Mouse (Mus musculus): ENCODE data around the gene Foxj2. TPM values are rescaled to one million over a fixed set of nuclear protein-coding genes. Genes with fewer than 3 reads are reported as not detected.

Foxj2 gene
- polyA plus RNA-seq, 1 experiment from 2014 or later = 6.2 TPM

DNA sequence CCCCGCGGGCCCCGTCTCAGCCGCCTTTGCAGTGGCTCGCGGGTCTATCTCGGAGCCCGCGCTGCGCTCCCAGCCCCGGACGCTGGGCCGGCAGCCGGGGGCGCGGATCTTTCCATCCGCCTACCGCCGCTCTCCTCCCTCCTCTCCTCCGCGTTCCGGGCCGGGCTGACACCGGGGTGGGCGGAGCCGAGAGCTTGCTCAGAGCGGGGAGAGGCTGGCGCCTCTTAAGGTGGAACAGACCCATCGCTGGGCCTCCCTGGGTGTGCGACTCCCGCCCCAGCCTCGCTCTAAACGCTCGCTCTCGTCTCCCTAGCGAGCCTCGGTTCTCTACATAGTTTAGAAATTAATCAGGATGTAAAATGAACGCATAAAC is 8.4 kb upstream of the Foxj2 start:
- Histone ChIP-seq H3K27me3 (ENCODE audit: control insufficient read depth, insufficient read depth, low read depth, low read length) (no peaks in the 10 kb centered on the region), H3K27ac (ENCODE audit: low read length) (peak overlapping the region; percentile 100), H3K36me3 (ENCODE audit: control insufficient read depth, insufficient read depth, low read length) (no peaks in the 10 kb centered on the region), H3K9ac (ENCODE audit: low read length) (peak overlapping the region; percentile 81), H3K4me1 (replicated peaks; ENCODE audit: control insufficient read depth, insufficient read depth, low read length) (peaks cover 9% of the 10 kb centered on the region; the same call in 1 of the 2 replicates), H3K4me3 (ENCODE audit: low read length) (peak overlapping the region; percentile 78), H3K9me3 (ENCODE audit: control insufficient read depth, low read length) (no peaks in the 10 kb centered on the region), H3K4me2 (ENCODE audit: low read depth, low read length) (peak overlapping the region; percentile 70)
- peak; percentile 97 for ATAC-seq (ENCODE audit: low read depth)
- WGBS = under 1% methylated on average over 35 of the region's 38 CpGs

DNA sequence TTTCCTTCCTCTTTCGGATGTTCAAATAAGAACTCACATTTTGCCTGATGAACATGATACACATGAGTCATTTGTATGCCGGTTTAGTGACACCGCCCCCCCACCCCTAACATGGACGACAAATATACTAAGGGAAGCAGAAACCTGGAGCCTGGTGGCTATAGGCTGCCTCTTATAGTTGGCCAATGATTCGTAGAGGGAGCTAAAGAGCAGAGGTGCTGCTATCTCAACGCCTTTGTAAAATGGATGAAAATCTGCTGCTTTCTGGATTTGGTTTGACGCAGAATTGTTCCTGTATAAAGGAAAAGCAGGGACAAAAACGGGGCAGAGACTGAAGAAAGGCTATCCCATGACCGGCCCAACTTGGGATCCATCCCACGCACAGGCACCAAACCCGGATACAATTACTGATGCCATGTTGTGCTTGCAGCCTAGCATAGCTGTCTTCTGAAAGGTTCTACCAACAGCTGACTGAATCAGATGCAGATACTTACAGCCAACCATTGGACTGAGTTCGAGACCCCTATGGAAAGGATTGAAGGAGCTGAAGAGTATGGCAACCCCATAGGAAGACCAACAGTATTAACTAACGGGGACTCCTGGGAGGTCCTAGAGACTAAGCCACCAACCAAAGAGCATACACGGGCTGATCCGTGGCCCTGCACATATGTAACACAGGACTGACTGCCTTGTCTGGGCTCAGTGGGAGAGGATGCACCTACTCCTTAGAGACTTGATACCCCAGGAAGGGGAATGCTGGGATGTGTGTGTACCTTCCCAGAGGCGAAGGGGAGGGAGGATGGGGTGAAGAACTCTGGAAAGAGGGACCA is 7.7 kb upstream of the Foxj2 start:
- H3K9ac ChIP-seq (ENCODE audit: low read length) = peak overlapping the region; percentile 43
- H3K36me3 ChIP-seq (ENCODE audit: control insufficient read depth, insufficient read depth, low read length) = no peaks in the 10 kb centered on the region
- H3K27me3 ChIP-seq (ENCODE audit: control insufficient read depth, insufficient read depth, low read depth, low read length) = no peaks in the 10 kb centered on the region
- H3K4me3 ChIP-seq (ENCODE audit: low read length) = peak overlapping the region; percentile 78
- H3K9me3 ChIP-seq (ENCODE audit: control insufficient read depth, low read length) = no peaks in the 10 kb centered on the region
- H3K4me1 ChIP-seq (replicated peaks; ENCODE audit: control insufficient read depth, insufficient read depth, low read length) = peaks cover 9% of the 10 kb centered on the region; the same call in 1 of the 2 replicates
- 28% methylated on average over 16 of the region's 16 CpGs for WGBS
- ATAC-seq (ENCODE audit: low read depth) = peak; percentile 53
- peak overlapping the region; percentile 70 for H3K4me2 ChIP-seq (ENCODE audit: low read depth, low read length)
- peak overlapping the region; percentile 100 for H3K27ac ChIP-seq (ENCODE audit: low read length)

DNA sequence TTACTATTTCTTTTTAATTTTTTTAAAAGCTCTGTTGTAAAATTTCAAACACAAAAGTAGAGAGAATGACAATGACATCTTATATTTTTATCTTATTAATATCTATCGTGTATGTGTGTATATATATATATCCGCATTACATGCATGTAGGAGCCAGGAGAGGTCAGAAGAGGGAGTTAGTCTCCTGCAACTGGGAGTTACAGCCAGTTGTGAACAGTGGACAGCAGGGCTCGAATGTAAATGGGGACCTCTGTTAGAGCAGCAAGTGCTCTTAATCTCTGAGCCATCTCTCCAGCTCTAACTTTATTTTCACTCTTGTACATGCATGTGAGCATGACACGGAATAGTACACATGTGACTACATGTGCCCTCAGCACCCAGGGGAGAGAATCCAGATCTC is 7.0 kb upstream of the Foxj2 start:
- Histone ChIP-seq H3K9ac (ENCODE audit: low read length) (no peak overlapping the region), H3K36me3 (ENCODE audit: control insufficient read depth, insufficient read depth, low read length) (no peaks in the 10 kb centered on the region), H3K4me3 (ENCODE audit: low read length) (no peak overlapping the region), H3K4me2 (ENCODE audit: low read depth, low read length) (no peak overlapping the region), H3K9me3 (ENCODE audit: control insufficient read depth, low read length) (no peaks in the 10 kb centered on the region), H3K27ac (ENCODE audit: low read length) (no peak overlapping the region), H3K27me3 (ENCODE audit: control insufficient read depth, insufficient read depth, low read depth, low read length) (no peaks in the 10 kb centered on the region), H3K4me1 (replicated peaks; ENCODE audit: control insufficient read depth, insufficient read depth, low read length) (peaks cover 9% of the 10 kb centered on the region; the same call in 1 of the 2 replicates)
- no peak for ATAC-seq (ENCODE audit: low read depth)
- WGBS = 84% methylated on average over 4 of the region's 4 CpGs

DNA sequence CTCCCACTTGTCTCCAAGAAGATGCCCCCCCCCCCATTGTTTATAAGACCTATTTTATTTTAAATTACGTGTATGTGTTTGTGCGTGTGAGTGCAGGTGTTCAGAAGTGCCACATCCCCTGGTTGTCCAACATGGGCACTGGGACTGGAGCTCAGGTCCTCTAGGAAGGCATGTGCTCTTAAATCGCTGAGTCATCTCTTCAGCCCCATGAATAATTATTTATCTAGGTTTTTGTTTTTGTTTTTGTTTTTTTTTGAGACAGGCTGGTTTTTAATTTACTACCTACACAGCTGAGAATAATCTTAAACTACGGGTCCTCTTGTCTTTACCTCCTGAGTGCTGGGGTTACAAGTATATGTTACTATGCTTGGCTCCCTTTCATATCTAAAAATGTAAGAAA is 6.1 kb upstream of the Foxj2 start:
- WGBS = 85% methylated on average over 4 of the region's 4 CpGs

DNA sequence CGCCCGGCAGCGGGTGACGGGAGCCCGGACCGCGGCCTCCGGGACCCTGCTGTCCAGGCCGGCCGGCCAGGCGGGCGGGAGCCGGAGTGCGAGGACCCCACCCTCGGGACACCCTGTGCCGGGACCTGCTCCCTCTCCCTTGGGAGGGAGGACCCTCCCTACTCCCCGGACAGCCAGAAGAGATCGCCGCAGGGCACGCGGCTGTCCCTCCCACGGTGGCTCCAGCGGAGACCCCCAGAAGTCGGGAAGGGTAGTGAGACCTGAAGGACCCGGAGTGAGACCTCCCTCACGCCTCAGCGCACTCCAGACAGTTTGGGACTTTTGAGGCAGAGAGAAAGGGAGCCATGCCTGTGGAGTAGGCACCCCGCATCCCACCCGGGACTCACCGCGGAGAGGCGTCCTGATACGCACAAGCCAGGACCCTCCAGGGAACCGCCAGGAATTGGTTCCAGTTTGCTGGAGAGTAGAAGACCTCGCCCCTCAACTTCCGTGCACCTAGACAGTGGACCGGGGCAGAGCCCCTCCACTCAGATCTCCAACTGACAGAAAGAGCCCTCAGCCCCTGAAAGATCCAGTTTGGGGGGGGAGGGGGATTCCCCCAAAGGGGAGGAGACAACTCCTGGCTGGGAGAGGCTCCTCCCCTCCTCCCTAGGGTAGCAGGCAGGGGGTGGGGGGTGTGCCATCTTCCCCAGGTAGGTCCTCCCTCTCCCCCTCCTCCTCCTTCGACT is 521 bp downstream of the Foxj2 start:
- 1% methylated on average over 36 of the region's 38 CpGs for WGBS
- ATAC-seq (ENCODE audit: low read depth) = peak; percentile 74

More for the DNA sequence above, 6.1 kb upstream of the Foxj2 start:
- Histone ChIP-seq H3K9ac (ENCODE audit: low read length) (no peak overlapping the region), H3K36me3 (ENCODE audit: control insufficient read depth, insufficient read depth, low read length) (no peaks in the 10 kb centered on the region), H3K4me3 (ENCODE audit: low read length) (no peak overlapping the region), H3K27ac (ENCODE audit: low read length) (no peak overlapping the region), H3K4me2 (ENCODE audit: low read depth, low read length) (no peak overlapping the region), H3K27me3 (ENCODE audit: control insufficient read depth, insufficient read depth, low read depth, low read length) (no peaks in the 10 kb centered on the region), H3K9me3 (ENCODE audit: control insufficient read depth, low read length) (no peaks in the 10 kb centered on the region), H3K4me1 (replicated peaks; ENCODE audit: control insufficient read depth, insufficient read depth, low read length) (peaks cover 9% of the 10 kb centered on the region; the same call in 1 of the 2 replicates)
- ATAC-seq (ENCODE audit: low read depth) = no peak

DNA sequence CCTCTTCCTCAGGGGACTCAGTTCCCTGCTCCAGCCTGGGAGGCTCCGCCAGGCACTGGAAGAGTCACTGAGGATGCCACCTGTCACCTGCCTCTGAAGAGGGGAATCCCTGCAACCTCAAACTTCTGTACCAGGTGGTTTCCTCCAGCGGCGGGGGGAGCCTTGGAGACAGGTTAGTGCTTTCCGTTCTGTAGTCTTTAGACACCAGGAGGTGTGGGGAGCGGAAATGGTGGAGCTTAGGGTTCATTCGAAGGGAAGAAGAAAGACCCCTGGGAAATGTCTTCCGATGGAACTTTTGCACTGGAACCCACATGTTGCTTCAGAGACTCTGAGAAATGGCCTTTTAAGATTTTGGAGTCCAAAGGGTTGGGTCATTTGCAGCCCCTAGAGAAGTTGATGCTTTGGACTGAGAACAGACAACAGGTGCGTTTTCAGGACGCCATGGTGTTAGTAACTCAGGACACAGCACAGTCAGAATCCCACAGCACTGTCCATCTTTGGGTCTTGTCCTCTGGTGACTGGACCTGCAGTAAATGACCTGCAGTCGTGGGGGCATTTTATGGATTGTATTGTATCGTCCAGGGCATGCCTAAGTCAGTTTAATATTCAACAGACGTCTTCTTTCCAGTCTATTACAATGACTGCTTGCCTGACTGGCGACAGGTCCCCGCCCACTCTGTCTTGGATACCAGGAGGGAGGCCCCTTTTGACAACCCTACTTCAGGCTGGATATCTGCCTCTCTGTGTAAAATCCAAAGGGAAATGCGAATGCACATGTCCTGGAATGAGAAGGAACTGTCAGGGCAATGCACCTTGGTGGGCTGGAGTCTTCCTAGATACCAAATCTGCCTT is 1.3 kb downstream of the Foxj2 start:
- Histone ChIP-seq H3K4me2 (ENCODE audit: low read depth, low read length) (peak overlapping the region; percentile 63), H3K36me3 (ENCODE audit: control insufficient read depth, insufficient read depth, low read length) (no peaks in the 10 kb centered on the region), H3K9me3 (ENCODE audit: control insufficient read depth, low read length) (no peaks in the 10 kb centered on the region), H3K9ac (ENCODE audit: low read length) (peak overlapping the region; percentile 89), H3K27me3 (ENCODE audit: control insufficient read depth, insufficient read depth, low read depth, low read length) (no peaks in the 10 kb centered on the region), H3K27ac (ENCODE audit: low read length) (no peak overlapping the region), H3K4me3 (ENCODE audit: low read length) (peak overlapping the region; percentile 68), H3K4me1 (replicated peaks; ENCODE audit: control insufficient read depth, insufficient read depth, low read length) (peaks cover 37% of the 10 kb centered on the region)
- WGBS = 31% methylated on average over 15 of the region's 15 CpGs
- no peak for ATAC-seq (ENCODE audit: low read depth)

More for the DNA sequence above, 521 bp downstream of the Foxj2 start:
- Histone ChIP-seq H3K9me3 (ENCODE audit: control insufficient read depth, low read length) (no peaks in the 10 kb centered on the region), H3K4me1 (replicated peaks; ENCODE audit: control insufficient read depth, insufficient read depth, low read length) (peaks cover 29% of the 10 kb centered on the region), H3K9ac (ENCODE audit: low read length) (peak overlapping the region; percentile 89), H3K36me3 (ENCODE audit: control insufficient read depth, insufficient read depth, low read length) (no peaks in the 10 kb centered on the region), H3K4me3 (ENCODE audit: low read length) (peak overlapping the region; percentile 68), H3K27ac (ENCODE audit: low read length) (peak overlapping the region; percentile 73), H3K4me2 (ENCODE audit: low read depth, low read length) (peak overlapping the region; percentile 63), H3K27me3 (ENCODE audit: control insufficient read depth, insufficient read depth, low read depth, low read length) (no peaks in the 10 kb centered on the region)

DNA sequence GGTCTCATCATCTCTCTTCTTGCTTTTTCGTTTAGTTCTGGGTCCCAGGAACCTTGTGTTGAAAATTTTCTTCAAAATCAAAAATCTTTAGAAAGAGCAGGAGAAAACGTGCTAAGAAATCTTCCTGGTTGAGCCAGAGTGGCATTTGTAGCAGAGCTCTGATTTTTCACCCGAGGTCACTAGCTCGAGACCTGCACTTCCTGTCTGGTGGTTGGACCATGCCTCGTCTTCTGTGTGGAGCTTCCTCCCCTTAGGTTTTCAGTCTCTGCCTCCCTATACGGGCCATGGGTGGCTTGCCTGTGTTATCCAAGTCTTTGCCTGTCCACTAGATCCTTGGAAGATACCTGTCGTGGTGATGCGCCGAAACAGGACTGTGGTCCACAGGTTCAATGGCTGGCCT is 2.1 kb downstream of the Foxj2 start:
- 59% methylated on average over 9 of the region's 9 CpGs for WGBS
- no peaks in the 10 kb centered on the region for H3K9me3 ChIP-seq (ENCODE audit: control insufficient read depth, low read length)
- no peak overlapping the region for H3K27ac ChIP-seq (ENCODE audit: low read length)
- no peak overlapping the region for H3K4me3 ChIP-seq (ENCODE audit: low read length)
- no peak overlapping the region for H3K4me2 ChIP-seq (ENCODE audit: low read depth, low read length)
- peaks cover 45% of the 10 kb centered on the region for H3K4me1 ChIP-seq (replicated peaks; ENCODE audit: control insufficient read depth, insufficient read depth, low read length)
- ATAC-seq (ENCODE audit: low read depth) = no peak
- H3K9ac ChIP-seq (ENCODE audit: low read length) = no peak overlapping the region
- H3K36me3 ChIP-seq (ENCODE audit: control insufficient read depth, insufficient read depth, low read length) = no peaks in the 10 kb centered on the region
- no peaks in the 10 kb centered on the region for H3K27me3 ChIP-seq (ENCODE audit: control insufficient read depth, insufficient read depth, low read depth, low read length)

DNA sequence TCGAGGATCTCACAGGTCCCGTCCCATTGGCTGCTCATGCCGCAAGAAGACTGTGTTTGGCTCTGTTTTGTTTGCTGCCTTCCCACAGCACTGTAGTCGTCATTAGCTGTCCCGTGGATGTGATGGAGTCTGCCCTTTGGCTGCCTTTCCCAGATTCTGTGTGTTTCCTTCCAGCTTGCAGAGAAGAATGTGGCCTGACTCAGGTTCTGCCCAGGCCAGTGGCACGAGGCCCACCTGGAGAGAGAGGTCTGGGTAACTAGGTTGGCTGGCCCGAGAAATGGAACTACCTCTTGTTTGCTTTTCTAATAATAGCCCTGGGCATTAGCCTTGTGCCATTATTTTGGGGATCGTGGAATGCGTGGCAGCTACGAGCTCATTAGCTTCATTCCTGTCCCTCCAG is 4.4 kb downstream of the Foxj2 start:
- peaks cover 7% of the 10 kb centered on the region for H3K36me3 ChIP-seq (ENCODE audit: control insufficient read depth, insufficient read depth, low read length)
- H3K27me3 ChIP-seq (ENCODE audit: control insufficient read depth, insufficient read depth, low read depth, low read length) = no peaks in the 10 kb centered on the region
- H3K9me3 ChIP-seq (ENCODE audit: control insufficient read depth, low read length) = no peaks in the 10 kb centered on the region
- ATAC-seq (ENCODE audit: low read depth) = no peak
- no peak overlapping the region for H3K4me3 ChIP-seq (ENCODE audit: low read length)
- no peak overlapping the region for H3K4me2 ChIP-seq (ENCODE audit: low read depth, low read length)
- H3K27ac ChIP-seq (ENCODE audit: low read length) = peak overlapping the region; percentile 38
- peaks cover 43% of the 10 kb centered on the region for H3K4me1 ChIP-seq (replicated peaks; ENCODE audit: control insufficient read depth, insufficient read depth, low read length)
- H3K9ac ChIP-seq (ENCODE audit: low read length) = 0 out of 2 replicates have a peak overlapping the region, but pooled peaks have one; percentile 35
- 52% methylated on average over 10 of the region's 10 CpGs for WGBS

Measured in lung, embryonic 16.5 days (tissue).